Mouse (Mus musculus) E14TG2a.4 (cell line): Measurements from ENCODE around the gene Adamts9.

Experiments used
- CTCF ChIP-seq: conservative IDR thresholded peaks from 2 replicates; pipeline ENCODE4 v1.5.1; 2014; ENCODE audit warnings: low read length
- NANOG ChIP-seq: IDR thresholded peaks from 2 replicates; pipeline ENCODE4 v1.6.1; 2014; ENCODE audit warnings: borderline replicate concordance, low read length, mixed read lengths
- POU5F1 ChIP-seq: IDR thresholded peaks from 2 replicates; pipeline ENCODE4 v1.6.1; 2014; ENCODE audit warnings: low read length, borderline replicate concordance

DNA sequence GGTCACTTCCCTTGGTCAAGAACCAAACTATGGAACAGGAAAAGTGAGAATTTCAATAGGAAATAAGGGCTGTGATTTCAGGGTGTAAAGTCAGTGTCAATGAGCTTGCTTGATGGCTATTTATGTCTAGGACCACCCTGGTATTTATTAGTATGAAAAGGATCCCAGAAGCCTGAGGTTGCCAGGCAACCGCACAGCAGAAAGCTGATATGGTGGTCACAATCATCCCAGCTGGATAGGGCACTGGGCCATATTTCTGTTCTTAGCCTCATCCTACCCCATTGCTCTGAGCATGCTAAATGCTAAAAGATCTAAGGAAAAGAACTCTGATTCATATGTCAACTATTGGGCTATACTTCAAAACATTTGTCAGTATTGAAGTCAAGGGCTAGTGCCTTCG, 112.2 kb downstream of the Adamts9 start:
- TF ChIP-seq CTCF, result no peak
- no peak for TF ChIP-seq NANOG
- no peak for TF ChIP-seq POU5F1
